Mouse (Mus musculus): ENCODE measurements at regions not wholly inside any gene's neighbourhood (a gene's known extent, or its start where the extent isn't known, plus 50 kb on each side); places are given as distances from the start of the nearest gene placed in this dataset.

DNA sequence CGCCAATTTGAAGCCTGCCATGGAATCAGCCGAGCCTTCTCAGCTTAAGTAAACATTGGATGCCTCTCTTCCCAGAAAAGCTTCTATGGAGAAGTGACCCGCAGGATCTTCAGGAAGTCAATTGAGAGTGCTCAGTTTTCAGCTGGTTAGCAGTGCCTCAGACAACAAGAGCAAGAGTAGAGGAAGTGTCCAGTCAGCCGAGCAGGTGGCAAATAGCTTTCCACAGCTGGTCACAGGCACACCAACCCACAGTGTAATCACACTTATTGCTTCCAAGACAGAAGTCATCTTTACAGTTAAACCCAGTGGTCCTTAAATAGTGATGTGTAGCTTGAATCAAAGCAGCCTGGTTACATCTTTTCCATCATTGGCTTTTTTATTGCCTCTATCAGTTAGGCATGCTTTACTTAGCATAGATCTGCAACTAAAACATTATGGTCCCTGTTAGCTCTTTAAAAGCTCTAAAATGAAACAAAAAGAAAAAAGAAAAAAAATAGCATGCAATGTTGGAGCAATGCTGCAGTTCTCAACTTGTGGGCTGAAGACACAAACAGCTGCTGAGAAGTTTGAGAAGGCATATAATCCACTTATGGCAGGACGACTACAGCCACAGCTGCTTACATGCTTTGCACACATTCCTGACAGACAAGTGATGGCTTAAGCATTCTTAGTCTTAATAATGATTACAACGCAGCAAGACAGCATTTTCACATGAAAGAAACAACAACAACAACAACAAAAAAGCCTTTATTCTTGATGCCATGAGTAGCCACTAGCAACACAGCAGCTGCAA lies 444.5 kb downstream of the Tmem135 start:
- DNase-seq (ENCODE audit: low read depth, low spot score) = no peak

DNA sequence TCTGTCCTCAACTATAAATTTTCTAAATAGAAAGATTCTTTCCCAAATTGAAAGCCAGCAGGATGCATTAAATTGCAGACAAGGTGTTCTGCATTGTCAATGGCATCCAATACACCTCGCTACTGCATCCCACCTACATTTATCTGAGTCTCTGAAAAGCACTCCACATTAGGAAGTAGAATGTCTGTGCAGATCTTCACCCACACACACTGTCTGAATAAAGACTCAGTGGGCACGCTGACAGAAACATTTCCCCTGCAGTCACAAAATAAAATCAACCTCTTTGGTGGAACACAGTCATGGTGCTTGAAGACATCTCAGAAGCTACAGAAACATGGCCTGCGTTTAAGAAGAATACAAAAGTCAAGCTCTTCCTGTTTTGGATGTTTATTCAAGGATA lies 449.0 kb downstream of the Tmem135 start:
- no peak for DNase-seq (ENCODE audit: low read depth, low spot score)

DNA sequence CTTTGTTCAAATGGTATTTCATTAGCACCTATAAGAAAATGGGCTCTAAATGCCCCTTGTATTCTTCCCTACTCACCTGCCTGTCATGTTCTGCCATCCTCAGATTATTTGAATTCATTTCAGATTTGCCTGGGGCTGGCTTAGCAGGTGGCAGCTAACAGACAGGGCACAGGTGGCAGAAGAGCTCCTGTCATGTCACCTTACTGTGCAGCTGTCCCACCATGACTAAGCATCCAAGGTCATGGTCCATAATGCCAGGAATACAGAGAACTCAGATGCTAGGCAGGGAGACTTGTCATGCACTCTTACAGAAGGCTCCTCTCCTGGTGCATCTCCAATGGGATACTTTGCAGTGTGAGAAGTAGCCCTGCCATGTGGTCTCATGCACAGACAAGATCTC lies 458.7 kb downstream of the Tmem135 start:
- no peak for DNase-seq (ENCODE audit: low read depth, low spot score)

DNA sequence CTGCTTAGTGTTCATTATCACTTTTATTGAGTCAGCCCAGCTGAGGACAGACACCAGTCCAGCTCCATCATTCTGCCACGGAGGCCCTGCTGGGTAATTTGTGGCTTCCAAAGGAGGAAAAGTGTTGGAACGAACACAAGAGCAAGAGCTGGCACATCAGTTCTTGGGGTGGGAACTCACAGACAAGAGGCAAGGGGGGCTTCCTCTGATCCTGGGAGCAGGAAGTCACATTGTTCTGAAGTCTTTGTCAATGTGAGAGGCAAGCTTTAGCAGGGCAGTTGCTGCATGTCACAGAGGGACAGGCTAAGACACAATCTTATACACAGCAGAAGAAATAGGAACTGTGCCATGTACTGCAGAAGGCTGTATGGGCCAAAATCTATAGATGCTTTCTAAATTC lies 459.1 kb downstream of the Tmem135 start:
- DNase-seq (ENCODE audit: low read depth, low spot score) = no peak

DNA sequence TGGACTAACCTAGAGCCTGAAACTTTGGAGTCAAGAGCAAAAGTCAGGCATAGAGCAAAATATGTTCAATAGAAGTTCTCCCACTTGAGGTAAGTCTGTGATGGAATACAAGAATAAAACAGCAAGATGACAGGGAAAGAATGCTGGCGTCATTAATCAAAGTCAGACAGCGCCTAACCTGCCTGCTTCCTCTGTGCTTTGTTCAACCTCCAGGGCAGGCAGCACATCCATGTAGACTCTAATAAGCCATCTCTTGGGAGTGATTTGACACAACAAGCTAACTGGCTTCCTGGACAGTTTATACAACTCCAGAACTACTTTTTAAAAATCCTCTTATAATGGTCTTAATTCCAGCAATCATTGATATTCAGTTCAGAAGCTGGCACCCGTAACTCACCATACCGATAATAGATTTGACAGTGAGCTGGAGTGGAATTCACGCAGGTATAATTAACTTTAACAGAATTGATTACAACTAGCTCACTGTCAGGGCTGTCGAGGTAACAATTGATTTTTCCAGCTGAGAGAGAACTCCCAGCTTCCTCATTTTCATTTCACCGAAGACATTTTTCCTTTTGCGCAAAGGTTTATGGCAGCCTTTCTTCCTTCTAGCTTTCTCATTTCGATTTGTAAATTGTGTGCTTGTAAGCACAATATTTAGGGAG lies 462.6 kb downstream of the Tmem135 start:
- no peak for DNase-seq (ENCODE audit: low read depth, low spot score)

DNA sequence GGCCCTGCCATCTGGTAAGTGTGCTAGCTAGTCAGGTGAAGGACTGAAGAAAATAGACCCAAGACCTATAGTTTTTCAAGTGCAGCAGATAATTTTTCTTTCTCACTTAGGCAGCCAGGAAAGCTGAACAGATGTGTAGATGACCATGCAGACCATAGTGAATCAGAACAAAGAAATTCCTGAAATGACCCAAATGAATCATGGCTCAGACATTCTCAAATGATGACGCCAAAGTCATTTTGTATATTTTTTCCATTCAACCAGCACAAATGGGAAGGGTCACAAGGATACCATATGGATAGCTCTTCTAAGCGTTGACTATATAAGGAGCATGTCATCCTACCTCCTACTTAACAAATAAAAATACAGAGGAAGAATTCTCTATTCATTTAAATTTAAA lies 463.8 kb downstream of the Tmem135 start:
- no peak for DNase-seq (ENCODE audit: low read depth, low spot score)

DNA sequence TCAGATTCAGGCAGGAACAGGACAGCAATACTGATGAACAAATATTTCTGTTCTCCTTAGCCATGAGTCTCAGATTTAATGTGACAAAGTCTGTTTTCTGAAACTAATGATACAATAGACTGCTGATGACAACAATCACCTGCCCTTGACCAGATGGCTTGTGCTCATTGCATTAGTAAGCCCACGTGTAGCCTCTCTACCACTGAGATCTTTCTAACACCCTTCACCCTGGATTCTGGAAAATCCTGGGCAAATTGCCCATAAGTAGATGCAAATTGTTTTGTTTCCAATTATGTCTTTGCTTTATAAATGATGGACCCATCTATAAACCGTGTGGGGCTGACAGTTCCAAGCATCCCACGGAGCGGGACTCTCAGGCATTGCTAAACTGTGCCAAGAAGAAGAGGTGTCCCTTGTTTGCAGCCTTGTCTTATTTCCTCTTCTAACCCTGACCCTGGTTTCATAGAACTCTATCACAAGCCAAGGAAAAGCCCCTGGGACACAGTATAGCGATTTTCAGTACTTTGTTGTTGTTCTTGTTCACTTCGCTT lies 475.7 kb downstream of the Tmem135 start:
- DNase-seq (ENCODE audit: low read depth, low spot score) = no peak

Measured in CD4-positive helper T cell, adult 2 months (primary cell).